Mouse (Mus musculus) stomach, embryonic 15.5 days (tissue): ENCODE results near the gene Iqgap2. TPM values are rescaled to one million over a fixed set of nuclear protein-coding genes. Genes with fewer than 3 reads are reported as not detected.

Source experiments
- ATAC-seq: fragments of 200-750 bp; cut with Nextera tagmentation; 2 replicates; pipeline ENCODE4 v1.8.0; 2017; ENCODE audit warnings: low read depth, moderate number of reproducible peaks, moderate TSS enrichment; ENCODE audit not compliant: insufficient read depth, low FRiP score
- H3K27ac ChIP-seq: fragments of 300-500 bp; sonication (generic); 2 replicates; pipeline ENCODE4 v1.5.1; 2015; ENCODE audit warnings: mild to moderate bottlenecking, inconsistent platforms
- H3K27me3 ChIP-seq: fragments of 300-500 bp; sonication (generic); replicated peaks from 2 replicates; pipeline ENCODE4 v1.6.1; 2015; ENCODE audit warnings: inconsistent platforms
- H3K36me3 ChIP-seq: fragments of 300-500 bp; sonication (generic); 2 replicates; pipeline ENCODE4 v1.6.1; 2015; ENCODE audit warnings: inconsistent platforms
- H3K4me1 ChIP-seq: fragments of 300-500 bp; sonication (generic); 2 replicates; pipeline ENCODE4 v1.6.1; 2015; ENCODE audit warnings: inconsistent platforms
- H3K4me2 ChIP-seq: fragments of 300-500 bp; sonication (generic); 2 replicates; pipeline ENCODE4 v1.6.1; 2015; ENCODE audit warnings: mild to moderate bottlenecking, inconsistent platforms
- H3K4me3 ChIP-seq: fragments of 300-500 bp; sonication (generic); replicated peaks from 2 replicates; pipeline ENCODE4 v1.5.1; 2015; ENCODE audit warnings: inconsistent platforms
- H3K9ac ChIP-seq: fragments of 300-500 bp; sonication (generic); 2 replicates; pipeline ENCODE4 v1.6.1; 2015; ENCODE audit warnings: inconsistent platforms
- H3K9me3 ChIP-seq: fragments of 300-500 bp; sonication (generic); 2 replicates; pipeline ENCODE4 v1.6.1; 2016; ENCODE audit warnings: inconsistent platforms
- WGBS: fragments of 180-500 bp; shearing (Covaris S2); methylation state at CpG from one replicate; pipeline ENCODE4 v1.1.7; 2015; 5-methylcytosine and 5-hydroxymethylcytosine counted together
- polyA plus RNA-seq: library from polyadenylated mRNA; unstranded; fragments of >200 nt; fragmentation: Nextera tagmentation; extraction: Ambion mirVana; gene quantifications from 2 replicates; pipeline ENCODE4 v1.2.1, GENCODE M21; 2015

The Iqgap2 gene
- polyA plus RNA-seq, 1 experiment from 2014 or later, result 20.3 TPM

GRCm38 (mm10) chr13:95882001-95882400 lies 9.7 kb downstream of the Iqgap2 start:
- Histone ChIP-seq H3K9ac (no peak overlapping the region), H3K9me3 (no peaks in the 10 kb centered on the region), H3K27me3 (no peaks in the 10 kb centered on the region), H3K27ac (no peak overlapping the region), H3K36me3 (no peaks in the 10 kb centered on the region), H3K4me3 (no peak overlapping the region), H3K4me1 (peaks cover 8% of the 10 kb centered on the region; the same call in 1 of the 2 replicates), H3K4me2 (no peak overlapping the region)
- ATAC-seq, result no peak
- WGBS, result 84% methylated on average over 6 of the region's 6 CpGs

- H3K27ac ChIP-seq, result no peak overlapping the region
- no peak overlapping the region for H3K9ac ChIP-seq
- ATAC-seq, result no peak
- peaks cover 8% of the 10 kb centered on the region; the same call in 1 of the 2 replicates for H3K4me1 ChIP-seq
- 88% methylated on average over 9 of the region's 9 CpGs for WGBS
- no peaks in the 10 kb centered on the region for H3K9me3 ChIP-seq
- no peak overlapping the region for H3K4me3 ChIP-seq
- H3K36me3 ChIP-seq, result no peaks in the 10 kb centered on the region
- no peaks in the 10 kb centered on the region for H3K27me3 ChIP-seq
- H3K4me2 ChIP-seq, result no peak overlapping the region
Measured at GRCm38 (mm10) chr13:95881427-95881826, 10.3 kb downstream of the Iqgap2 start.

- WGBS, result 55% methylated on average over 6 of the region's 6 CpGs
- ATAC-seq, result 0 out of 2 replicates have a peak, but pooled peaks have one; percentile 39
- no peak overlapping the region for H3K9ac ChIP-seq
- no peaks in the 10 kb centered on the region for H3K27me3 ChIP-seq
- no peaks in the 10 kb centered on the region for H3K36me3 ChIP-seq
- peaks cover 8% of the 10 kb centered on the region; the same call in 1 of the 2 replicates for H3K4me1 ChIP-seq
- no peaks in the 10 kb centered on the region for H3K9me3 ChIP-seq
- H3K4me3 ChIP-seq, result no peak overlapping the region
- no peak overlapping the region; the same call in 1 of the 2 replicates for H3K27ac ChIP-seq
- no peak overlapping the region for H3K4me2 ChIP-seq
Measured at GRCm38 (mm10) chr13:95880633-95881032, 11.1 kb downstream of the Iqgap2 start.

GRCm38 (mm10) chr13:95871993-95872392 lies 19.7 kb downstream of the Iqgap2 start:
- Histone ChIP-seq H3K27me3 (no peaks in the 10 kb centered on the region), H3K4me3 (no peak overlapping the region), H3K9me3 (no peaks in the 10 kb centered on the region), H3K36me3 (no peaks in the 10 kb centered on the region), H3K4me1 (0 out of 2 replicates have a peak, but pooled peaks cover 2% of the 10 kb centered on the region), H3K27ac (no peak overlapping the region), H3K4me2 (no peak overlapping the region), H3K9ac (no peak overlapping the region)
- ATAC-seq, result no peak
- WGBS, result 63% methylated on average over 4 of the region's 4 CpGs

DNA sequence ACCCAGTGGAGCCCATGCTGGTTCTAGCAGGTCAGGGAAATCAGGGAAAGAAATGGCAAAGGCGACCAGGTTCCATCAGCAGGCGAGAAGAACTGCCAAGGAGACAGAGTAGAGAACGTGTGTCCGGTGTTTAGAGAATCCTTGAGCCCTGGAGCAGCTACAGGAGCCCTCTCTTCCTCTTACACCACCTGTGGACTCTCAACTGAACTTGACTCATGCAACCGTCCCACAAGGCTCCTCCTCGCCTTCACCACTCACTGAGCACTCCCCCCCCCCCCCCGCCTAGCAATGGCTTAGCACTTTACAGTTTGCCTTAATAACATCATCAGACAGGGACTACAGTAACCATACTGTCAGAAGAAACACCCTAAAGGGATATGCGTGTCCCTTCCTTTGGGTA lies 21.1 kb downstream of the Iqgap2 start:
- 74% methylated on average over 8 of the region's 8 CpGs for WGBS
- H3K9ac ChIP-seq, result no peak overlapping the region
- ATAC-seq, result no peak

DNA sequence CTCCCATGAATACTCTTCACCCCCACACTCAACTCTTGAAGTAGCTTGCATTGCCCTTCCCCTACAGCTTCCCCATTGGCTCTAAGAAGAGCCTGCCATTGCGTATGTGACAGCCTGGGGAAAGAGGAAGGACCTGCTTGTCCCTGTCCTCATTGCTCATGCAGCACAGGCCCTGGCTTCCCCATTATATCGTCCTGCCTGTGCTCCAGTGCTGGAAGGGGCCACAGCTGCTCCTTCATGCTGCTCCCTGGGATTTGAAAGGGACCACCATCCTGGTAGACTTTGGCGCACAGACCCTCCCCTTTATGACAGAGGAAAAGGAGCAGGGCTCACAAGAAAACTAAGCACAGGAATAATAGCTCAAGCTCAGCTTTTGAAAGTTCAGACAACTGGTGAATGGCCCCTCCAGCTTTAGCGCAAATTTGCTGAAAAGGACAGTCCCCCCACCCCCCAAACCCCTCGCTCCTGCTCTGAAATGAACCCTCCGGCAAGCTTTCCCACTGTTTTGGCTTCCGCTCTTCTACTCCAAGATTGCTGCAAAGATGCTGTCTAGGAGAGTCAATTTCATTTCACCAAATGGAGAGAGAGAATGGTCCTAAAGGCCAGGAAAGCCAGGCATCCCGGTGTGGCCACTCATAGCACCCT lies 22.7 kb downstream of the Iqgap2 start:
- H3K4me2 ChIP-seq, result no peak overlapping the region
- WGBS, result 71% methylated on average over 8 of the region's 8 CpGs
- no peaks in the 10 kb centered on the region for H3K27me3 ChIP-seq
- H3K4me1 ChIP-seq, result 0 out of 2 replicates have a peak, but pooled peaks cover 2% of the 10 kb centered on the region
- no peak overlapping the region for H3K4me3 ChIP-seq
- no peaks in the 10 kb centered on the region for H3K9me3 ChIP-seq
- no peaks in the 10 kb centered on the region for H3K36me3 ChIP-seq
- ATAC-seq, result no peak
- no peak overlapping the region for H3K9ac ChIP-seq
- H3K27ac ChIP-seq, result no peak overlapping the region

More for the DNA sequence above, 21.1 kb downstream of the Iqgap2 start:
- H3K4me3 ChIP-seq, result no peak overlapping the region
- no peaks in the 10 kb centered on the region for H3K36me3 ChIP-seq
- H3K9me3 ChIP-seq, result no peaks in the 10 kb centered on the region
- H3K4me1 ChIP-seq, result 0 out of 2 replicates have a peak, but pooled peaks cover 2% of the 10 kb centered on the region
- no peak overlapping the region for H3K27ac ChIP-seq
- H3K27me3 ChIP-seq, result no peaks in the 10 kb centered on the region
- no peak overlapping the region for H3K4me2 ChIP-seq

DNA sequence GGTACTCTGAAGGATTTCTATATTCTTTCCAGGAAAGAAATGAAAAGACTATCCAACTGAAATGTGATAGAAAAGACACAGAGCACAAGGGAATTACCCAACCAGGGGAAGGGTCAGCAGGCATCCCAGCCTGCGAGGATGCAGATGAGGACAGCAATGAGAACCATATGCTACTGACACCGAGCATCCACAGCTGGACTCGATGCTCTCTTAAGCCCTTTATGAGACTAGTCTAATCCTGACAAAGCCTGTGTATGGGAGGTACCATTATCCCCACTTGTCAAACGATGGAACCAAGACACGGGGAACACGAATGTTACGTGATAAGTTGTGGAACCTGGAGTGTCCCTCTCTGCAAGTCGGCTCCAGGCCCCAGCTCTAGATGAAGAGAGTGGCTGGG lies 29.5 kb downstream of the Iqgap2 start:
- WGBS, result 51% methylated on average over 8 of the region's 8 CpGs
- no peak; the same call in 1 of the 2 replicates for ATAC-seq
- H3K9ac ChIP-seq, result no peak overlapping the region
- H3K27ac ChIP-seq, result peak overlapping the region; percentile 13; the same call in 1 of the 2 replicates
- H3K4me1 ChIP-seq, result no peaks in the 10 kb centered on the region; the same call in 1 of the 2 replicates
- no peak overlapping the region for H3K4me2 ChIP-seq
- H3K27me3 ChIP-seq, result no peaks in the 10 kb centered on the region
- H3K36me3 ChIP-seq, result no peaks in the 10 kb centered on the region
- no peaks in the 10 kb centered on the region for H3K9me3 ChIP-seq
- H3K4me3 ChIP-seq, result no peak overlapping the region

DNA sequence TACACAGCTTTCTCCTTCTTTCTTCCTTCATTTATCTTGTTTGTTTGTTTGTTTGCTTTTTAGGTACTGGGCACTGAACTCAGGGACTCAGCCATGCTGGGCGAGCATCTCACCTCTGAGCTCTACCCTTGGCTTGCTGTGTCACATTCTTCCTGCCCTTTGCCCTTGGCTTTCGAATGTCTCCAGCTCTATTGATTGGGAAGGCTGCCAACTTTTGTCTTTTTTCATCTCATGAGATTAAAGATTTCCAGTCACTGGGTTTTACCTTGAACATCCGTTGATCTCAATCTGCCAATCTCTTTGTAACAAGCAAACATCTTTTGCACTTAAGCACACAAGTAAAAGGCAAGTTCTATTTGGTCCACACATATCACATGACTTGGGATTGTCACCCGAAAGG lies 32.5 kb downstream of the Iqgap2 start:
- no peaks in the 10 kb centered on the region for H3K9me3 ChIP-seq
- no peak overlapping the region for H3K4me3 ChIP-seq
- 66% methylated on average over 4 of the region's 4 CpGs for WGBS
- H3K9ac ChIP-seq, result no peak overlapping the region
- H3K27ac ChIP-seq, result no peak overlapping the region
- no peak for ATAC-seq
- H3K27me3 ChIP-seq, result no peaks in the 10 kb centered on the region
- H3K4me2 ChIP-seq, result no peak overlapping the region
- no peaks in the 10 kb centered on the region for H3K36me3 ChIP-seq
- no peaks in the 10 kb centered on the region; the same call in 1 of the 2 replicates for H3K4me1 ChIP-seq

- H3K4me1 ChIP-seq, result no peaks in the 10 kb centered on the region; the same call in 1 of the 2 replicates
- H3K4me3 ChIP-seq, result no peak overlapping the region
- H3K27me3 ChIP-seq, result no peaks in the 10 kb centered on the region
- H3K27ac ChIP-seq, result no peak overlapping the region
- ATAC-seq, result no peak
- H3K9ac ChIP-seq, result no peak overlapping the region
- 74% methylated on average over 9 of the region's 9 CpGs for WGBS
- H3K4me2 ChIP-seq, result no peak overlapping the region
- no peaks in the 10 kb centered on the region for H3K9me3 ChIP-seq
- no peaks in the 10 kb centered on the region for H3K36me3 ChIP-seq
Measured at GRCm38 (mm10) chr13:95858866-95859265, 32.9 kb downstream of the Iqgap2 start.

- Histone ChIP-seq H3K36me3 (no peaks in the 10 kb centered on the region), H3K27ac (no peak overlapping the region), H3K27me3 (no peaks in the 10 kb centered on the region), H3K9me3 (no peaks in the 10 kb centered on the region), H3K4me3 (no peak overlapping the region), H3K9ac (no peak overlapping the region), H3K4me1 (no peaks in the 10 kb centered on the region), H3K4me2 (no peak overlapping the region)
- WGBS, result 82% methylated on average over 4 of the region's 4 CpGs
- no peak for ATAC-seq
Measured at GRCm38 (mm10) chr13:95855537-95855936, 36.2 kb downstream of the Iqgap2 start.

DNA sequence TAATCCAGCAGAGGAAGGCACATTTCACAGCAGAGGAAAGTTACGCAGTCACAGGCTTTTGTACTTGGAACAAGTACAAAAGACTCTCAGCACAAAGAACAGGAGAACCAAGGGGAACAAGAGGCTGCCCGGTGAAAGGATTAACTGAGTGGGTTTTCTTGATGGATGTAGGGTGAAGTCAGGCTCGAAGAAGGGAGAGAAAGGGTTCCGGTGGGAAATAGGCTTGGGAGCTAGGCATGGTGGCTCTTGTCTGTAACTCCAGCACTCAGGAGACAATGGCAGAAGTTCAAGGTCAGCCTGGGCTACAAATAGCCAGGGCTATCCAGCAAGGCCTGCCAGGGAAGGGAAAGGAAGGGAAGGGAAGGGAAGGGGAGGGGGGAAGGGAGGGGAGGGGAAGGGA lies 40.1 kb downstream of the Iqgap2 start:
- ATAC-seq, result no peak

DNA sequence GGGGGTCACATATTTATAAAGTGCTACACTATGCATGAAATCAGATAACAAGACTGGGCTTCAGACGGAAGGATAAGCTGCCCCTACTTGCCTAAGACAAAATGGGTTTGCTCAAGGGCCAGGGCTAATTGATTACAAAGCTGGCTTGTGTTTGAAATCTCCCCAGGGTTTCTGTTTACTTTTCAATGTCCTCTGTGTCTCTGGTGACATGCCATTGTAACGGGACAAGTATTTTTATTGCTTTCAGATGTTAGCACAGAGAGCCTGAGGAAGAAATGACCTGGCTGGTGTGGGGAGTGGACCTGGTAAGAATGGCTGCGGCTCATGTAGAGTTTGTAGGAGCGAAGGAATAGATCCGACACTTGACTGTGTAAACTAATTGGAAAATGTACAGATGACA lies 41.3 kb downstream of the Iqgap2 start:
- Histone ChIP-seq H3K9ac (no peak overlapping the region), H3K9me3 (no peaks in the 10 kb centered on the region), H3K4me2 (no peak overlapping the region), H3K4me1 (no peaks in the 10 kb centered on the region), H3K27me3 (no peaks in the 10 kb centered on the region), H3K27ac (no peak overlapping the region), H3K4me3 (no peak overlapping the region), H3K36me3 (no peaks in the 10 kb centered on the region)
- ATAC-seq, result no peak
- 45% methylated on average over 5 of the region's 5 CpGs for WGBS

More for the DNA sequence above, 40.1 kb downstream of the Iqgap2 start:
- Histone ChIP-seq H3K27ac (peak overlapping the region; percentile 23; the same call in 1 of the 2 replicates), H3K27me3 (no peaks in the 10 kb centered on the region), H3K9ac (no peak overlapping the region), H3K4me3 (no peak overlapping the region), H3K4me2 (no peak overlapping the region), H3K36me3 (no peaks in the 10 kb centered on the region), H3K9me3 (no peaks in the 10 kb centered on the region), H3K4me1 (no peaks in the 10 kb centered on the region)
- WGBS, result 57% methylated on average over 4 of the region's 4 CpGs
